28 mouse cellular contexts compared by ENCODE assay signal in genomic region chr9:123180003-123180402, GRCm38 (mm10). TPM values are rescaled to one million over a fixed set of nuclear protein-coding genes. Genes with fewer than 3 reads are reported as not detected.
A peak's percentile ranks its signal among the peaks of the same experiment; 100 is the strongest.
DNase-seq lines count a peak whose midpoint lies in the region; TF ChIP-seq lines count a peak whose summit lies in the region.
"Had no signal": no experiment of that assay in that cellular context is flagged by ENCODE, and none has a peak within 500 bp of the region (broad histone marks: within the 10 kb centered on the region; RNA-seq: fewer than 3 reads in every experiment).

No protein-coding gene starts in this region.

- TF ChIP-seq POLR2A in kidney, adult 2 months (IDR thresholded peaks at IDR 0.05; ENCODE audit: low read depth, low read length): no peak

- H3K4me1 ChIP-seq in kidney, adult 2 months (ENCODE audit: control insufficient read depth, insufficient read depth, low read length): peaks cover 11% of the 10 kb centered on the region; the same call in 1 of the 2 replicates
- H3K4me1 ChIP-seq: embryonic facial prominence, embryonic 10.5 days; embryonic facial prominence, embryonic 13.5 days; forebrain, embryonic 12.5 days; forebrain, embryonic 15.5 days; heart, embryonic 10.5 days; heart, embryonic 13.5 days; hindbrain, embryonic 15.5 days had no signal

- H3K4me3 ChIP-seq in kidney, adult 2 months (ENCODE audit: insufficient read depth, low read depth, low read length): no peak overlapping the region
- H3K4me3 ChIP-seq: embryonic facial prominence, embryonic 10.5 days; embryonic facial prominence, embryonic 13.5 days; erythroblast, embryonic 14.5 days; forebrain, embryonic 12.5 days; forebrain, embryonic 15.5 days; heart, adult 2 months; heart, embryonic 10.5 days; heart, embryonic 13.5 days; hindbrain, embryonic 12.5 days; hindbrain, embryonic 15.5 days had no signal

- 80% methylated on average over 6 of the region's 6 CpGs for WGBS in kidney, adult 2 months

- intact Hi-C loops in heart, postnatal 10 days (cut with DNase I): no loop called here

- H3K36me3 ChIP-seq in kidney, adult 2 months (ENCODE audit: control insufficient read depth, insufficient read depth, low read length): peaks cover 2% of the 10 kb centered on the region; the same call in 1 of the 2 replicates
- H3K36me3 ChIP-seq: embryonic facial prominence, embryonic 13.5 days; forebrain, embryonic 12.5 days; forebrain, embryonic 15.5 days; heart, embryonic 10.5 days; heart, embryonic 13.5 days; hindbrain, embryonic 12.5 days; hindbrain, embryonic 15.5 days had no signal

- no peak for TF ChIP-seq CTCF in kidney, adult 2 months (conservative IDR thresholded peaks at IDR 0.05; ENCODE audit: insufficient read depth, insufficient read length, low read depth, low read length)

- H3K27ac ChIP-seq in kidney, adult 2 months (ENCODE audit: insufficient read depth, low read depth, low read length): no peak overlapping the region
- H3K27ac ChIP-seq: embryonic facial prominence, embryonic 10.5 days; embryonic facial prominence, embryonic 13.5 days; forebrain, embryonic 12.5 days; forebrain, embryonic 15.5 days; heart, adult 2 months; heart, embryonic 10.5 days; heart, embryonic 13.5 days; hindbrain, embryonic 12.5 days; hindbrain, embryonic 15.5 days had no signal

- H3K27me3 ChIP-seq in kidney, adult 2 months (replicated peaks; ENCODE audit: control insufficient read depth, insufficient read depth, low read length): no peaks in the 10 kb centered on the region
- H3K27me3 ChIP-seq: embryonic facial prominence, embryonic 13.5 days; forebrain, embryonic 12.5 days; forebrain, embryonic 15.5 days; heart, embryonic 13.5 days; hindbrain, embryonic 12.5 days; hindbrain, embryonic 15.5 days had no signal

- peak; percentile 78 for DNase-seq in heart, adult 11 months
- no peak for DNase-seq in heart, postnatal 10 days
- peak; percentile 74 for DNase-seq in kidney, adult 2 months
- DNase-seq in kidney, postnatal 10 days: no peak
- peak; percentile 56 to 65 for DNase-seq in kidney, postnatal 36 days
- no peak for DNase-seq in kidney, postnatal 14 days
- DNase-seq: adrenal gland, postnatal 14 days; cerebellum, adult 11-12 months; cerebellum, adult 8-10 months; cerebellum, postnatal 10 days; cerebellum, postnatal 36 days; embryo, embryonic 11 days; gastrocnemius, postnatal 25 days; heart, adult 2 months had no signal

RNA-seq across cellular contexts. Expression of gene Clec3b, which starts 29.3 kb away (rescaled TPM):
- total RNA-seq in heart, postnatal 10 days (2021): 10 to 100 TPM; 69.1 to 72.0 TPM
- polyA plus RNA-seq in kidney, adult 2 months (2012; rRNA removed): 16.2 and 24.9 TPM in 2 replicates
- total RNA-seq: hematopoietic stem cell, adult 5-6 weeks; MEL had no signal
- polyA plus RNA-seq: CD4-positive, CD25-positive, alpha-beta regulatory T cell, adult 4 months; embryonic facial prominence, embryonic 10.5 days; erythroblast, embryonic 14.5 days; heart, embryonic 10.5 days had no signal

RNA-seq across cellular contexts. Expression of gene Cdcp1, which starts 35.8 kb away (rescaled TPM):
- under 1 TPM; 0.07 to 0.20 TPM for total RNA-seq in heart, postnatal 10 days (2021)
- 17.9 and 22.4 TPM in 2 replicates for polyA plus RNA-seq in kidney, adult 2 months (2012; rRNA removed)
- total RNA-seq: gastrocnemius, adult 8-10 months; gastrocnemius, postnatal 25 days; MEL had no signal
- polyA plus RNA-seq: C2C12; erythroblast, embryonic 14.5 days had no signal

Comparison
In these comparisons a context has a peak if more than half of its experiments do, and no peak if none do; other contexts are left out.
1. DNase-seq: peak in heart, adult 11 months (single experiment), kidney, adult 2 months (single experiment) and kidney, postnatal 36 days (2 of 2); none in heart, postnatal 10 days (0 of 2), kidney, postnatal 10 days (single experiment) and kidney, postnatal 14 days (single experiment).